Mouse (Mus musculus) spleen, embryonic (tissue): ENCODE data around the gene Tenm2.

Experiments
- CTCF ChIA-PET: fragments of 350-600 bp; sonication (Branson Sonifier 250); formaldehyde crosslinking; loops from one replicate; lab custom pipeline; 2022; lab: Charles Lee

Gene Tenm2

GRCm38 (mm10) chr11:36697021-36697639, 538.6 kb downstream of the Tenm2 start:
- CTCF ChIA-PET, result no interaction called here

GRCm38 (mm10) chr11:36694810-36695209, 541.0 kb downstream of the Tenm2 start:
- CTCF ChIA-PET, result no interaction called here

- CTCF ChIA-PET, result no interaction called here
These were observed 543.1 kb downstream of the Tenm2 start for GRCm38 (mm10) chr11:36692637-36693036.

- CTCF ChIA-PET, result no interaction called here
These were observed 544.9 kb downstream of the Tenm2 start for GRCm38 (mm10) chr11:36690826-36691225.

- CTCF ChIA-PET, result no interaction called here
These were observed 549.5 kb downstream of the Tenm2 start for GRCm38 (mm10) chr11:36686253-36686652.

- CTCF ChIA-PET, result no interaction called here
These were observed 556.4 kb downstream of the Tenm2 start for GRCm38 (mm10) chr11:36679361-36679760.

GRCm38 (mm10) chr11:36678542-36678941, 557.2 kb downstream of the Tenm2 start:
- CTCF ChIA-PET, result interaction anchor here (0.5 kb wide), 1 partner anchor 1529 kb away, joined by 7 read pairs; no protein-coding TSS in a partner anchor

- CTCF ChIA-PET, result interaction anchor here (0.5 kb wide), 1 partner anchor 1529 kb away, joined by 7 read pairs; no protein-coding TSS in a partner anchor
These were observed 557.7 kb downstream of the Tenm2 start for GRCm38 (mm10) chr11:36678057-36678396.

GRCm38 (mm10) chr11:36677321-36678056, 558.3 kb downstream of the Tenm2 start:
- CTCF ChIA-PET, result no interaction called here

GRCm38 (mm10) chr11:36676446-36677284, 559.1 kb downstream of the Tenm2 start:
- CTCF ChIA-PET, result no interaction called here

- CTCF ChIA-PET, result no interaction called here
These were observed 560.8 kb downstream of the Tenm2 start for GRCm38 (mm10) chr11:36674902-36675422.

GRCm38 (mm10) chr11:36674141-36674540, 561.6 kb downstream of the Tenm2 start:
- CTCF ChIA-PET, result no interaction called here

GRCm38 (mm10) chr11:36671196-36671595, 564.6 kb downstream of the Tenm2 start:
- CTCF ChIA-PET, result no interaction called here

GRCm38 (mm10) chr11:36664026-36664425, 571.7 kb downstream of the Tenm2 start:
- CTCF ChIA-PET, result no interaction called here

GRCm38 (mm10) chr11:36663571-36663970, 572.2 kb downstream of the Tenm2 start:
- CTCF ChIA-PET, result no interaction called here

GRCm38 (mm10) chr11:36653656-36654323, 582.0 kb downstream of the Tenm2 start:
- CTCF ChIA-PET, result no interaction called here

GRCm38 (mm10) chr11:36647179-36647578, 588.6 kb downstream of the Tenm2 start:
- CTCF ChIA-PET, result no interaction called here

- CTCF ChIA-PET, result no interaction called here
These were observed 600.7 kb downstream of the Tenm2 start for GRCm38 (mm10) chr11:36635082-36635481.

GRCm38 (mm10) chr11:36632201-36632600, 603.6 kb downstream of the Tenm2 start:
- CTCF ChIA-PET, result no interaction called here

GRCm38 (mm10) chr11:36613807-36614206, 622.0 kb downstream of the Tenm2 start:
- CTCF ChIA-PET, result no interaction called here

- CTCF ChIA-PET, result no interaction called here
These were observed 630.9 kb downstream of the Tenm2 start for GRCm38 (mm10) chr11:36604815-36605382.
